Comparison of ENCODE assay signal across 11 mouse cellular contexts in the genomic region with DNA sequence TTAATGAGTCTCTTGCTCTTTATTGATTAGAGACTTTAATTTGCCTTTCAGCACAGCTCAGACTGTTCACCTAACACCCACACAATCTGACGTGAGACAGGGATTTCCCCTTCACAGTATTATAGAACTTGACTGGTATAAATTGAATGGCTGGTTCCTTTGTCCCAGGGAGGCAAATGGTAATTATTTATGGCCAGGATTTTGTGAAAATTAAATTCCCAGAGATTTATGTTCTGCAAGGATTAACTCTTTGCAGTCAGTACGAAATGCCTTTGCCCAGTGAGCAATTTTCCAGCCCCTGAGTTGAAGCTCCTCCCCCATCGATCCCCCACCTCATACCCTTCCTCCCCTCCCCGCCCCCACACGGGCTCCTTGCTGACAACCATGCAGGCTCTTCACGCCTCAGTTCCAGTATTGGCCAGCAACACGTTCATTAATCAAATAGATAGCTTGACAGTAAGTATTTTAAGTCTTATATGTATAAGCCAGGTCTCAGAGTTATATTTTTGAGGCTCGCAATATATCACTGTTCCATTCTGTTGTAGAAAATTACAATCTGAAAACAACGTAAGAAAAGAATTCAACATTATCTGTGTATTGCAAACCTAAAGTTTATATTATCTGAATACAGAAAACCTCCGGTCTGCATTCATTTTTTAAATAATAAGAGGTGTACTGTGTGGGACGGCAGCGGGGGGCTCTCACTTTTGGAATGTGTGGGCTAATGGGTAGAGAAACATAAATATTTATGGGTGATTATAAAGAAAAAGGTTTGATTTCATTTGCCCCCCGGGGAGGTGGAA.
A peak's percentile ranks its signal among the peaks of the same experiment; 100 is the strongest.
DNase-seq lines count a peak whose midpoint lies in the region; ATAC-seq lines count a peak whose summit lies in the region.
"Had no signal": no experiment of that assay in that cellular context is flagged by ENCODE, and none has a peak within 500 bp of the region (broad histone marks: within the 10 kb centered on the region; RNA-seq: fewer than 3 reads in every experiment).

No protein-coding gene starts in this region.

- no peak overlapping the region for H3K9ac ChIP-seq in midbrain, embryonic 11.5 days (ENCODE audit: low read length)

- H3K4me2 ChIP-seq in midbrain, embryonic 11.5 days = no peak overlapping the region

- no peak overlapping the region for H3K4me3 ChIP-seq in midbrain, embryonic 11.5 days (ENCODE audit: low read depth, low read length)
- H3K4me3 ChIP-seq in midbrain, embryonic 10.5 days = no peak overlapping the region
- H3K4me3 ChIP-seq: erythroblast, embryonic 14.5 days had no signal

- no peaks in the 10 kb centered on the region for H3K36me3 ChIP-seq in midbrain, embryonic 11.5 days (ENCODE audit: control insufficient read depth, insufficient read depth, low read length)
- H3K36me3 ChIP-seq in midbrain, embryonic 10.5 days = no peaks in the 10 kb centered on the region

- DNase-seq in midbrain, embryonic 11.5 days (ENCODE audit: low spot score, missing footprints) = peak; percentile 83
- no peak for DNase-seq in midbrain, embryonic 10.5 days (ENCODE audit: low spot score)
- DNase-seq in forelimb bud, embryonic 11.5 days (ENCODE audit: low read depth, low spot score) = peak; percentile 63
- DNase-seq in mesoderm, embryonic 11.5 days (ENCODE audit: low read depth, low spot score) = peak; percentile 70
- DNase-seq in gastrocnemius, adult 18-20 months (ENCODE audit: low spot score) = no peak
- no peak for DNase-seq in thymus, postnatal 25 days
- no peak for DNase-seq in spleen, postnatal 10 days (ENCODE audit: low spot score in 2 of 2)
- DNase-seq: cerebellum, adult 8-10 months; kidney, adult 8-10 months; thymus, adult 2 months had no signal

- peaks cover 10% of the 10 kb centered on the region for H3K4me1 ChIP-seq in midbrain, embryonic 11.5 days (ENCODE audit: control insufficient read depth, insufficient read depth, low read length)
- peaks cover 12% of the 10 kb centered on the region; the same call in 1 of the 2 replicates for H3K4me1 ChIP-seq in midbrain, embryonic 10.5 days

- H3K27me3 ChIP-seq in midbrain, embryonic 11.5 days (ENCODE audit: control insufficient read depth, insufficient read depth, low read length) = no peaks in the 10 kb centered on the region
- H3K27me3 ChIP-seq in midbrain, embryonic 10.5 days (ENCODE audit: low read depth, poor library complexity, severe bottlenecking) = no peaks in the 10 kb centered on the region

- peak overlapping the region; percentile 58 for H3K27ac ChIP-seq in midbrain, embryonic 11.5 days (ENCODE audit: low read depth, low read length)
- H3K27ac ChIP-seq in midbrain, embryonic 10.5 days (replicated peaks) = no peak overlapping the region; the same call in 1 of the 2 replicates

- WGBS in midbrain, embryonic 11.5 days = 67% methylated on average over 13 of the region's 13 CpGs
- 81% methylated on average over 13 of the region's 13 CpGs for WGBS in midbrain, embryonic 10.5 days

- peaks cover 3% of the 10 kb centered on the region; the same call in 1 of the 2 replicates for H3K9me3 ChIP-seq in midbrain, embryonic 11.5 days (ENCODE audit: control insufficient read depth, low read length)
- peaks cover 12% of the 10 kb centered on the region for H3K9me3 ChIP-seq in midbrain, embryonic 10.5 days (replicated peaks)

- ATAC-seq in midbrain, embryonic 11.5 days (ENCODE audit: low FRiP score) = peak; percentile 83

Comparison
In these comparisons a context has a peak if more than half of its experiments do, and no peak if none do; other contexts are left out.
1. DNase-seq: peak in midbrain, embryonic 11.5 days (single experiment), forelimb bud, embryonic 11.5 days (single experiment) and mesoderm, embryonic 11.5 days (single experiment); none in midbrain, embryonic 10.5 days (single experiment), gastrocnemius, adult 18-20 months (single experiment), thymus, postnatal 25 days (single experiment) and spleen, postnatal 10 days (0 of 2).